Mouse (Mus musculus) G1E (cell line): ENCODE measurements around the gene H13.

Experiments
- CTCF ChIP-seq: IDR thresholded peaks from 2 replicates; pipeline ENCODE4 v1.5.1; 2012; ENCODE audit warnings: low read depth, low read length, inconsistent platforms, mixed read lengths
- GATA1 ChIP-seq: IDR thresholded peaks from 2 replicates; pipeline ENCODE4 v1.6.1; 2012; ENCODE audit warnings: borderline replicate concordance, low read length, inconsistent platforms, mixed read lengths
- GATA2 ChIP-seq: IDR thresholded peaks from 2 replicates; pipeline ENCODE4 v1.6.1; 2012; ENCODE audit warnings: low read depth, low read length, inconsistent platforms, borderline replicate concordance
- TAL1 ChIP-seq: conservative IDR thresholded peaks from 2 replicates; pipeline ENCODE4 v1.6.1; 2012; ENCODE audit warnings: low read depth, low read length, inconsistent platforms, mixed read lengths

DNA sequence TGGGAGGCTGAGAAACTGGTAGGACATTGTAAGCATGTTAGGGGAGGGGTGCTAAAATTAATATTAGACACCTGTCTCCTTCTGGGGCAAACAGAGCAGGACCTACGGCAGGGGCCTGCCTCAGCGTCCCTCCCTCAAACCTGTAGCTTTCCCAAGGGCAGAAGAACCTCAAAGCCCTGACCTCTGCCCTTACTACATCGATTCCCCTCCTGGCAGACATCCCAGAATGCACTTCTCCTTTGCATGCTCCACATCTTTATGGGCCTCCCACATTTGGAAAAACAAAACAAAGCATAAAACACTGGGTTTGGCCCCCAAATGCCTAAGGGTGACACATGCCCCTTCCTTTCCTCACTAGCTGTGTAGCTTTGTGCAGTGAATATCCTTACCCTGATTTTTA is 40.0 kb upstream of the H13 start:
- TF ChIP-seq GATA1 (no peak), TAL1 (no peak), CTCF (no peak), GATA2 (no peak)
